Mouse (Mus musculus) liver, adult 2 months (tissue): ENCODE measurements around the gene Sox5.

Source experiments
- CTCF ChIP-seq: fragments of 200-500 bp; IDR thresholded peaks from 2 replicates; pipeline ENCODE4 v1.5.1; 2011; ENCODE audit warnings: low read depth, low read length, control low read depth
- POLR2A ChIP-seq: fragments of 200-500 bp; IDR thresholded peaks from 2 replicates; pipeline ENCODE4 v1.6.1; 2011; ENCODE audit warnings: low read length, control low read depth; ENCODE audit not compliant: insufficient read depth; ENCODE audit errors: extremely low read depth

- TF ChIP-seq CTCF (no peak), POLR2A (no peak)
Observed at GRCm38 (mm10) chr6:144664765-144665164, 117.0 kb downstream of the Sox5 start.
